9 mouse cellular contexts compared by ENCODE assay signal in the genomic region with DNA sequence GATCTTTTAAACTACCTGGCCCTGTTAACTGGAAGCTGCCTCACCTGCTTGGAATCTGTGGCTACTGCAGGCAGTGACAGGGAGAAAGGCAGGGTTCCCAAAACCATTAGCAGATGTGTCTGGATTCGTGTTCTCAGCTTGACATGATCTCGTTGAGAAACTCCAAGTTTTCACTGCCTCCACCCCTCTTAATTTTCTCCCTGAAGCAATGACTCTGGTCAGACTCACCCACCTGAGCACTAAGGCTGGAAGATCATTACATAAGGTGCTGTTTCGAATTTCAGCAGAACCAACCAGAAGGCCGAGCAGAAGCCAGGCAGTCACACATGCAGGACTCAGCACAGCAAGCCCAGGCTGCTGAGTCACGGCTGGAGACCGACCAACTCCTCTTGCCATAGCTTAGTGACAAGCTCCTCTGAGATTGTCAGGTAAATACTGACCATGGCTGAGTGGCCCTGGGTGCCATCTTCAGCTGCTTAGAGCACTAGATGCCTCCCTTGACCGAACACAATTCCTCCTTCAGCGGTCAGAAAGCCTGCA. TPM values are rescaled to one million over a fixed set of nuclear protein-coding genes. Genes with fewer than 3 reads are reported as not detected.
A peak's percentile ranks its signal among the peaks of the same experiment; 100 is the strongest.
DNase-seq lines count a peak whose midpoint lies in the region; ATAC-seq lines count a peak whose summit lies in the region.
"Had no signal": no experiment of that assay in that cellular context is flagged by ENCODE, and none has a peak within 500 bp of the region (broad histone marks: within the 10 kb centered on the region; RNA-seq: fewer than 3 reads in every experiment).

No protein-coding gene starts in this region.

- DNase-seq in adrenal gland, postnatal 14 days: peak; percentile 18
- DNase-seq in adrenal gland, postnatal 4 days (ENCODE audit: low spot score in 2 of 2): no peak
- DNase-seq in NIH3T3 (ENCODE audit: low read depth): peak; percentile 58
- peak; percentile 76 for DNase-seq in fat pad, adult 2 months (ENCODE audit: extremely low read depth, low read depth, low spot score)
- peak; percentile 32 to 44 for DNase-seq in layer of hippocampus, postnatal 25 days (ENCODE audit: extremely low spot score in 1 of 2, low spot score in 1 of 2)
- DNase-seq in natural killer cell, adult 2 months (ENCODE audit: low spot score in 2 of 2): no peak
- no peak for DNase-seq in liver
- DNase-seq: thymus, adult 18-20 months had no signal

- no peak for ATAC-seq in megakaryocyte progenitor cell, adult 5-6 weeks (replicated peaks; ENCODE audit: poor library complexity)

RNA-seq across cellular contexts. Expression of a gene that starts 32.3 kb away (rescaled TPM):
- 23.2 and 27.1 TPM in 2 replicates for total RNA-seq in adrenal gland, postnatal 14 days (2021)
- total RNA-seq in adrenal gland, postnatal 4 days (2021): 10 to 100 TPM; 31.2 to 31.8 TPM
- 10 to 100 TPM; 17.3 to 19.2 TPM for total RNA-seq in layer of hippocampus, postnatal 25 days (2021)
- 54.3 and 55.0 TPM in 2 replicates for total RNA-seq in megakaryocyte progenitor cell, adult 5-6 weeks (2015)
- 49.5 and 50.6 TPM in 2 replicates for total RNA-seq in megakaryocyte progenitor cell, adult 5-6 weeks (2017)

RNA-seq across cellular contexts. Expression of a gene that starts 35.6 kb away (rescaled TPM):
- 60.2 and 71.6 TPM in 2 replicates for total RNA-seq in adrenal gland, postnatal 14 days (2021)
- total RNA-seq in adrenal gland, postnatal 4 days (2021): 10 to 100 TPM; 57.6 to 59.9 TPM
- 10 to 100 TPM; 43.2 to 48.7 TPM for total RNA-seq in layer of hippocampus, postnatal 25 days (2021)
- 11.8 and 14.0 TPM in 2 replicates for total RNA-seq in megakaryocyte progenitor cell, adult 5-6 weeks (2015)
- 23.1 and 28.5 TPM in 2 replicates for total RNA-seq in megakaryocyte progenitor cell, adult 5-6 weeks (2017)

Comparison
In these comparisons a context has a peak if more than half of its experiments do, and no peak if none do; other contexts are left out.
1. DNase-seq: peak in adrenal gland, postnatal 14 days (single experiment), NIH3T3 (single experiment), fat pad, adult 2 months (single experiment) and layer of hippocampus, postnatal 25 days (2 of 2); none in adrenal gland, postnatal 4 days (0 of 2), natural killer cell, adult 2 months (0 of 2) and liver (single experiment).